Mouse (Mus musculus) heart, postnatal 36 days (tissue): ENCODE data around the gene Dmkn. TPM values are rescaled to one million over a fixed set of nuclear protein-coding genes. Genes with fewer than 3 reads are reported as not detected.
A peak's percentile ranks its signal among the peaks of the same experiment; 100 is the strongest.
"Not testable (repeated sequence)": the region's sequence is repeated elsewhere in the genome, so short reads cannot be mapped to it uniquely, and the experiment has no call there.

Experiments
- DNase-seq, 2 experiments: peaks; one replicate each; pipeline ENCODE4 v3.0.0; 2021 to 2022
- intact Hi-C: fragments of 180-260 bp; cut with DNase I; formaldehyde crosslinking; loops from one replicate; pipeline ENCODE4 v1.15.1; 2025
- total RNA-seq, 2 experiments: library from RNA; stranded (reverse); gene quantifications; 2 replicates each; pipeline ENCODE4 v1.2.3; 2021

Dmkn gene
- total RNA-seq: 1 to 10 TPM in 1 of 2 experiments, under 1 TPM in 1; 0.73 to 3.4 TPM

- intact Hi-C loops: no loop called here
- no peak for DNase-seq
Measured at GRCm38 (mm10) chr7:30763456-30763855, at the start of gene Dmkn. Gene Dmkn (plus strand): TSS chr7:30763756.

- intact Hi-C loops: no loop called here
- DNase-seq: peak; percentile 25 to 30
Measured at GRCm38 (mm10) chr7:30717006-30717715, 46.4 kb upstream of the Dmkn start.

GRCm38 (mm10) chr7:30717716-30718046 is 45.9 kb upstream of the Dmkn start:
- DNase-seq: no peak
- intact Hi-C loops: no loop called here

GRCm38 (mm10) chr7:30719669-30720068 is 43.9 kb upstream of the Dmkn start:
- DNase-seq: no peak
- intact Hi-C loops: no loop called here

GRCm38 (mm10) chr7:30721286-30721685 is 42.3 kb upstream of the Dmkn start:
- intact Hi-C loops: no loop called here
- no peak for DNase-seq

GRCm38 (mm10) chr7:30723274-30723953 is 40.1 kb upstream of the Dmkn start:
- no peak for DNase-seq
- intact Hi-C loops: no loop called here

GRCm38 (mm10) chr7:30728214-30728613 is 35.3 kb upstream of the Dmkn start:
- intact Hi-C loops: loop anchor here (5.0 kb wide), 2 partner anchors 229 to 244 kb away; partner anchors contain the start of genes Fam187b, Lsr and Usf2

GRCm38 (mm10) chr7:30728739-30729395 is 34.7 kb upstream of the Dmkn start:
- DNase-seq: no peak
- intact Hi-C loops: loop anchor here (1.0 to 5.0 kb wide), 3 partner anchors 79 to 243 kb away; partner anchors contain the start of genes Fam187b, Lsr, Rbm42 and Usf2

More at GRCm38 (mm10) chr7:30728214-30728613, 35.3 kb upstream of the Dmkn start:
- no peak for DNase-seq

- DNase-seq: peak; percentile 96 to 98
- intact Hi-C loops: loop anchor here (1.0 to 5.0 kb wide), 3 partner anchors 79 to 243 kb away; partner anchors contain the start of genes Fam187b, Lsr, Rbm42 and Usf2
Measured at GRCm38 (mm10) chr7:30729396-30730063, 34.0 kb upstream of the Dmkn start, which contains the start of gene Tmem147. Gene Tmem147 (minus strand): TSS chr7:30729540.

- intact Hi-C loops, DNase-seq: not testable (repeated sequence)
Measured at GRCm38 (mm10) chr7:30730064-30730722, 33.4 kb upstream of the Dmkn start.

- intact Hi-C loops: no loop called here
- DNase-seq: no peak
Measured at GRCm38 (mm10) chr7:30736211-30736610, 27.3 kb upstream of the Dmkn start.

GRCm38 (mm10) chr7:30742570-30742969 is 21.0 kb upstream of the Dmkn start:
- DNase-seq, intact Hi-C loops: not testable (repeated sequence)

GRCm38 (mm10) chr7:30743617-30744016 is 19.9 kb upstream of the Dmkn start, which contains the start of gene Gapdhs:
Gene Gapdhs (minus strand): TSS chr7:30743681.
- DNase-seq, intact Hi-C loops: not testable (repeated sequence)

- intact Hi-C loops: no loop called here
- DNase-seq: peak; percentile 22 to 30
Measured at GRCm38 (mm10) chr7:30744022-30744598, 19.4 kb upstream of the Dmkn start.

GRCm38 (mm10) chr7:30747525-30748204 is 15.9 kb upstream of the Dmkn start:
- intact Hi-C loops: no loop called here
- no peak for DNase-seq

GRCm38 (mm10) chr7:30749824-30750606 is 13.5 kb upstream of the Dmkn start:
- no peak for DNase-seq
- intact Hi-C loops: no loop called here

GRCm38 (mm10) chr7:30751086-30751669 is 12.4 kb upstream of the Dmkn start, which contains the start of gene Sbsn:
Gene Sbsn (plus strand): TSS chr7:30751471.
- intact Hi-C loops: no loop called here
- DNase-seq: no peak

- DNase-seq: no peak
- intact Hi-C loops: no loop called here
Measured at GRCm38 (mm10) chr7:30757001-30757400, 6.6 kb upstream of the Dmkn start.
